Mouse (Mus musculus): ENCODE measurements at regions not wholly inside any gene's neighbourhood (a gene's known extent, or its start where the extent isn't known, plus 50 kb on each side); places are given as distances from the start of the nearest gene placed in this dataset.

DNA sequence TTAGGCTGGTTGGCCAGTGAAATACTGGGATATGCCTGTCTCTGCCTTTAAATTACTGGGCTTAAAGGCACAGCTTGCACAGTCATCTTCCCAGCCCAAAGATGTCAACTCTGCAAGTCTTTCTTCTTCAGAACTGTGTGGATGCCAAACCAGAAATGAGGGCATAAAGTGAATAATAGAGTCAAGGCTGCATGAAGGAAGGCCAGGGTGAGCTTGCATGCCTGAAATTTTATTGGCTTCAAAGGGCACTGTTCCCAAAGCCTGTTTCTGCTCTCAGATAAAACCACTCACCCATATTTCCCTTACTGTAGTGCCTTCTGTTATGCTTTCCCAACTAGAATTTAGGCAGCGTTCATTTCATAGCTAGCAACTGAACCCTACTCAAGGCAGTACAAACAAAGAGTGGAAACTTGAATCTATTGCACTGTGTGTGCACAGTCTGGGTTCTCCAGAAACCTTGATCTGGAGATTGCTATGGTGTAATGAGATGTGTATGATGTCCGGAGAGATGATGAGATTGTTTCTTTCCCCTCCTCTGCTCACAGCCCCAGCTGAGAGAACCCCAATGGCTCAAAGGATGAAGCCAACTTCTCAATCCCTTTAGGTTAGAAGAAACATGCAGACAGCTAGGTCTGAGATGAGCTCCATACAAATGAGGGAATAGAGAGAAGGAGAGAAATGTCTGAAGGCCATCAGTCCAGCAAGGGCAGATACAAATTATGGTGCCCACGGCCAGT lies 529.7 kb downstream of the 1810013L24Rik start:
- no peak for DNase-seq
- Histone ChIP-seq H3K4me3 (no peak overlapping the region), H3K27ac (no peak overlapping the region)
- no peak for TF ChIP-seq CTCF (IDR thresholded peaks at IDR 0.05)
- intact Hi-C loops (cut with DNase I) = no loop called here

DNA sequence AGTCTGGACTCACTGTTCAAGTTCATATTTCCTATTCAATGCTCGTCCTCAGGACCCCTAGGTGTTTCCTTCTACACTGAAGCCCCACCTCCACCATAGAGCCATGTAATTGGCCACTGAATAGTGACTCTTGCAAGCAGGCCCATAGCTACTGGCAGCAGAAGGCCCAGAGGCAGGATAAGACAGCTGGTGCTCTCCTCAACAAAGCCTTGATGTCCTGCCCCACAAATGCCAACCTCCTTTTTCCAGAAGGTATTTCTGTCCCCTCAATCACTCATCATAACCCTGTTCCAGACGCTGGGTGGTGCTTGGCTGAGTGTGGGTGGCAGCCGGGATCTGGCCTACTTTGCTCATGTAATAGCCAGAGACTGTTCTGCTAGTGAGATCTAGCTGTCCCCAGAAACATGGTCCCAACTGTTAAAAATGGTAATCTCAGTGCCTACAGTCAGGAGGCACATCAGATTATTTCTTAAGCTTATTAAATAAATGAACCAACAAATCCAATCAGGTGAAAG lies 530.9 kb downstream of the 1810013L24Rik start:
- no peak for TF ChIP-seq CTCF (IDR thresholded peaks at IDR 0.05)
- no peak for DNase-seq
- Histone ChIP-seq H3K4me3 (no peak overlapping the region), H3K27ac (no peak overlapping the region)
- intact Hi-C loops (cut with DNase I) = no loop called here

DNA sequence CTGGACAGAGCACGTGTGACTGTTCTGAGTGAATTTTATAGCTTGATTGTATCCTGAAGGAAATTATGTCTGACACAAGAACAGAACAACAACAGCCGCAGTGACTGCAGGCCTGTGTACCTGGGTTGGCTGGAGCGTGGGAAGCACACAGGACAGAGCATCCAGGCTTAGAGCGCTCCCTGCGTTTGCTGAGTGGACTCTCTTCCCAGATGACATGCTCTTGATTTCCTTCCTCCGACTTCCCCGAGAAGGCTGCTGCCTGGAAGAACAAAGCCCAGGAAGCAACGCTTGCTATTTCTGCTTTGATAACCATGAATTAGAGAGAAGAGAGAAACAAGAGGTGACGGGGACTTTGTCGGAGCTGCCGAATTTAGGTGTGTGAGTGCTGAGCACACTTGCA lies 532.2 kb downstream of the 1810013L24Rik start:
- intact Hi-C loops (cut with DNase I) = no loop called here
- no peak for TF ChIP-seq CTCF (IDR thresholded peaks at IDR 0.05)
- Histone ChIP-seq H3K27ac (no peak overlapping the region), H3K4me3 (no peak overlapping the region)
- DNase-seq = no peak

DNA sequence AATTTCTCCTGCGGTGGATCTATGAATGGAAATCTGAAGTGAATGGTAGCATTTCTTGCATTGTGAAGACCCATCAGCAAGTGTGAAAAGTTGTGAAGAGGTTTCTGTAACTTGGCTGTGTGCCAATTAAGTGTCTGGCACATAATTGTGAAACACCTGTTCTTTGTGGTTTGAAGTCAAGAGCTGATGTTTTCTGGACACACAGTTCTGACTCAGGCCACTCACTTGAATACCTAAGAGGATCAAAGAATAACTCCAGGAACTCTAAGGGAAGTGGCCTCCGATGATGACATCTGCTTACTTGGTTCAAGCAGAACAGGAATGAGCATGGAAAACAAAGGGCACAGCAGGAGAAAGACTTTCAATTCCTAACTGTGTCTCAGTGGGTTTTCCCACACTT lies 534.2 kb downstream of the 1810013L24Rik start:
- no peak for TF ChIP-seq CTCF (IDR thresholded peaks at IDR 0.05)
- intact Hi-C loops (cut with DNase I) = no loop called here
- no peak overlapping the region for H3K4me3 ChIP-seq
- no peak overlapping the region for H3K27ac ChIP-seq
- no peak for DNase-seq

DNA sequence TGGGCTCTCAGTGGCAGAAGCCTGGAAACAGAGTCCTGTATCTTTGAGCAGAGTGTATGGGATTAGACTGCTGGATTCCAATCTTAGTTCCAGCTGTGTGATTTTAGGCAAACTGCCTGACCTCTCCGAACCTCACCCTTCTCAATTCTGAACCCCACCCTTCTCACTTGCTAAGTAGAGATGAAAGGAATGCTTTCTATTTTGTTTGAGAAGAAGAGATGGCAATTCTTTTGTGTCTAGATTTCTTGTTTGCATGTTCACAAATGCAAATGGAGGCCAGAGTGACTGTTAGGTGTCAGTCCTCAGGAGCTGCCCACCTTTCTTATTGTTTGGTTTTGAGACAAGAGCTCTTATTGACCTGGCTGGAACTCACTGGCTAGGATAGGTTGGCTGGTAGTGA lies 561.1 kb downstream of the 1810013L24Rik start:
- intact Hi-C loops (cut with DNase I) = no loop called here
- Histone ChIP-seq H3K4me3 (no peak overlapping the region), H3K27ac (no peak overlapping the region)
- TF ChIP-seq CTCF (IDR thresholded peaks at IDR 0.05) = no peak
- no peak for DNase-seq

DNA sequence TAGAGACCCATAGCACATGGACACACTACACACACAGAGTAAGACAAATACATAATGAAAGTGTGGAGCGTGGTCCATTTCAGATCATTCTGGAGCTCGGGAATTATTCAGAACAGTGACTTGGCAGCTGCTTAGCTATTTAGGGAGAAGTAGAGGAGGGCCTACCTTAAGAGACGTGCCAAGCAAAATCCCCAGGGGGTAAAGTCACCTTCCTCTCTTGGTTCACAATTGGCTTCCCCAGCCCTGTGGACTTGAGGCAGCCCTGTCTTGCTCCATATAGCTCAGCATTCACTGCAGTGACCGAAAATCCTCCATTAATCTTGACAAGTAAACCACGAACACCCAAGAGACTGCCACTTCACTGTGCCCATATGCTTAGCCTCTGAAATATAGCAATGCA lies 574.8 kb downstream of the 1810013L24Rik start:
- no peak overlapping the region for H3K4me3 ChIP-seq
- DNase-seq = no peak
- intact Hi-C loops (cut with DNase I) = no loop called here
- H3K27ac ChIP-seq = no peak overlapping the region
- no peak for TF ChIP-seq CTCF (IDR thresholded peaks at IDR 0.05)

DNA sequence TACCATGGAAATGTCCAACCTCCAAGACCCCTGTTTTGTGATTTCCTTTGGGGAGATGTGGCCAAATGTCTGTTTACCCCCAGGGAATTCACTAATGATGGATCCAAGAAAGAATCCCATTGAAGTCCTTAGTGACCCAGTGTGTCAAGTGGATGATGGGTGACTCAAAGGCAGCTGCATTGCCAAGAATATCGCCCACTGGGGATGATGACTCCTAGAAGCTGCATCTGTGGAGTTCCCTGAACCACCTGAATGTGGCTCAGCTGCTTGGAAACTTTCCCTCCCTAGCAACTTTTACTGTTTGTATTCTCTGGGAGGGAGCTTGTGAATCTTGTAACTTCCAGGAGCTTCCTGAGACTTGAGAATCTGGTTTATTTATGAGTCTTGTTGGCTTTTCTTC lies 578.3 kb downstream of the 1810013L24Rik start:
- H3K27ac ChIP-seq = no peak overlapping the region
- no peak for TF ChIP-seq CTCF (IDR thresholded peaks at IDR 0.05)
- intact Hi-C loops (cut with DNase I) = no loop called here
- H3K4me3 ChIP-seq = no peak overlapping the region
- DNase-seq = no peak

DNA sequence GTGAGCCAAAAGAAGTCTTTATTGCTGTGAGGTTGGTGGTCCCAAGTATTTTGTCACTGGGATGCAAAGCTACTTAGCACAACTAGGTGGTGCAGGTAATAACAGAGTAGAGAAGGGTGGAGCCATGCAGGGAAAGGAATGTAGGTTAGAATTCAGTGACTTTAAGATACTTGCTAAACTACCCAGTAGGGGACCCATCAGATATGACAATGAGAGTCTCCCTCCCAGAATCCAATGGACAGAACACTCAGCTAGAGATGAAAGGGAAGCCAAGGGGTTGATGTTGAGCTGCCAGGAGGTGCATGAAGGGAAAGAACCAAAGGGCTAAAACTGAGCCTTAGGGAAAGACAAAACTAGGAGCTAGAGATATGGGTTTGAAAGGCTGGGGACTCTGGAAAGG lies 564.9 kb downstream of the Grin2a start:
- Histone ChIP-seq H3K4me3 (no peak overlapping the region), H3K27ac (no peak overlapping the region)
- TF ChIP-seq CTCF (IDR thresholded peaks at IDR 0.05) = no peak
- no peak for DNase-seq
- intact Hi-C loops (cut with DNase I) = no loop called here

DNA sequence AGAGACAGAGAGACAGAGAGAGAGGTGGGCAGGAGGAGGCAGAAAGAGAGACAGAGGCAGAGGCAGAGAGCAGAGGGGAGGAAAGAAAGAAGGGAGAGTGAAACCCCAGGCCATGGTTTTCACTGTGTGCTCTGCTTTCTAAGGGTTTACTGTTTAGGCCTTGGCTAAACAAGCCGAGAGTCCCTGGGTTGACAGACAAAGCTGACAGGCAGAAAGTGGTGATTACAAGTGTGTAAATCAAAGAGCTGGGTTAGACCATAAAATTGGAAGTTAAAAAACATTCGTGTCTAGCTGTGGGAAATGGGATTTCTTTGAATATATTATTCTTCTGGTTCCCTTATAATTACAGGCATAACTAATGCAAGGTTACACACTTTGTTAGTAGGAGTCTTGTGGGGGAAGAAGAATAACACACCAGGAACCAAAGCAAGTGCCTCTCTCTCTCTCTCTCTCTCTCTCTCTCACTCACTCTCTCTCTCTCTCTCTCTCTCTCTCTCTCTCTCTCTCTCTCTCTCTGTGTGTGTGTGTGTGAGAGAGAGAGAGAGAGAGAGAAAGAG lies 556.0 kb downstream of the Grin2a start:
- Histone ChIP-seq H3K27ac (no peak overlapping the region), H3K4me3 (no peak overlapping the region)
- no peak for DNase-seq
- no peak for TF ChIP-seq CTCF (IDR thresholded peaks at IDR 0.05)
- intact Hi-C loops (cut with DNase I) = no loop called here

DNA sequence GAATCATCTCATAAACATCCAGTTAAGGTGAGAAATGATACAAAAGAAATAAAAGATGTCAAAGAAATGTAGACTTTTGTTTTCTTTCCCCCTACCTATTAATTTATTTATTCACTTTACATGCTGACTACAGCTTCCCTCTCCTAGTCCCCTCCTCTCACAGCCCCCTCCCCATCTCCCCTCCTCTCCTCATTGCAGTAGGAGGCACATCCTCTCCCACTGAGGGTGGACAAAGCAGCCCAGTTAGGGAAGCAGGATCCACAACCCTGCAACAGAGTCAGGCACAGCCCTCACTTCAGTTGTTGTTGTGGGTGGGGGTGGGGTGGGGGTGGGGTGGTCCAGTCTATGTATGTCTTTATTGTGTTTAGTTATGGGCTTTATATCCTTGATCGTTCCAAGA lies 555.5 kb downstream of the Grin2a start:
- intact Hi-C loops (cut with DNase I) = no loop called here
- no peak for TF ChIP-seq CTCF (IDR thresholded peaks at IDR 0.05)

DNA sequence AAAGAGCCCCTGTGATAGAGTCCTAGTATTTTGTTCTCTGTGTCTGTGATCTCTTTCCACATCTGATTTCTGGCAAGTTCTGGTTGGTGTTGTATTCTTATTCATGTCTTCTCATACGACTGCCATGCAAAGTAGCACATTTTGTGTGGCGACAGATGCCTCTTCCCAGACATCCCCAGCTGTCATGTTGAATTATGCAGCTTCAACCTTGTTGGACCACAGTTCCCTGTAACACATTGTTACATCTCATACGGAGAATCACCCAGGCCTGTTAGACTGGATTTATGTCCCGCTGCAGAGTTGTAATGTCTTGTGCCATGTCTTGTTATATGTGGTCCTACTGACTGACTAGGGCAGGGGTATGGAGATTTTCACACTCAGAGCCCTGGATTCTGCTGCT lies 543.3 kb downstream of the Grin2a start:
- no peak for DNase-seq
- intact Hi-C loops (cut with DNase I) = no loop called here
- H3K27ac ChIP-seq = no peak overlapping the region
- no peak for TF ChIP-seq CTCF (IDR thresholded peaks at IDR 0.05)
- no peak overlapping the region for H3K4me3 ChIP-seq

More for the DNA sequence above, 555.5 kb downstream of the Grin2a start:
- no peak overlapping the region for H3K4me3 ChIP-seq
- DNase-seq = no peak
- no peak overlapping the region for H3K27ac ChIP-seq

DNA sequence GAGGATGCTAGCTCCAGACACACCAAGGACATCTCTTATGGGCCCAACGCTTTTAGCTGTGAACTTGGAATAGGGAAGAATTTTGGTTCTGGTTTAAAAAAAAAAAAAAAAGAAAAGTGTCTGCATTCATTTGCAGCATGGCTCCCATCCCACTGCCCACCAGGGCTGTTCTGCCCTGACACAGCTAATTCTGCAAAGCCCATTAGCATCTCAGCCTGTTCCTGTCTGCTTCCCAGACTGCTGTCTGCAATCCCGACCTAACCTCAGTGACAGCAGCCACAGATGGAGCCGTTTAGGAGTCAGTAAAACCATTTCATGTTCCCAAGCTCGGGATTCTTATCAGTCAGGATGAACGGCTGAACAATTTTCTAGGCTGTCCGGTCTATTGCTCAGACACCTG lies 537.8 kb downstream of the Grin2a start:
- H3K27ac ChIP-seq = no peak overlapping the region
- no peak for DNase-seq
- no peak for TF ChIP-seq CTCF (IDR thresholded peaks at IDR 0.05)
- intact Hi-C loops (cut with DNase I) = no loop called here
- no peak overlapping the region for H3K4me3 ChIP-seq

DNA sequence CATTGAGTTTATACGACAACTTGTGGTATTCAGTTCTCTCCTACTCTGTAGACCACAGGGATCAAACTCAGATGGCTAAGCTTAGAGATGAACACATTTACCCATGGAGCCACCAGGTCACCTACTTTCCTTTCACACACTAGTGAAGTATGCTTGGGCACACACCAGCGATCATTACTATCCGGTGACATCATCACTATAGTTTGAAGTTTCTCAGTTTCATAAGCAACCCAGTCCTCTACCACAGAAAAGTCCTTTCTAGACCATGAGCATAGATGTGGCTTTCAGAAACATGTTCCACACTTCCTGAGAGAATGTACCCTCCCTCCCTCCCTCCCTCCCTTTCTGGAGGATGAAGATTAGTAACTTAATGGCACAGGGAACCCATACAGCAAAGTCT lies 532.9 kb downstream of the Grin2a start:
- TF ChIP-seq CTCF (IDR thresholded peaks at IDR 0.05) = no peak
- intact Hi-C loops (cut with DNase I) = no loop called here
- no peak for DNase-seq

DNA sequence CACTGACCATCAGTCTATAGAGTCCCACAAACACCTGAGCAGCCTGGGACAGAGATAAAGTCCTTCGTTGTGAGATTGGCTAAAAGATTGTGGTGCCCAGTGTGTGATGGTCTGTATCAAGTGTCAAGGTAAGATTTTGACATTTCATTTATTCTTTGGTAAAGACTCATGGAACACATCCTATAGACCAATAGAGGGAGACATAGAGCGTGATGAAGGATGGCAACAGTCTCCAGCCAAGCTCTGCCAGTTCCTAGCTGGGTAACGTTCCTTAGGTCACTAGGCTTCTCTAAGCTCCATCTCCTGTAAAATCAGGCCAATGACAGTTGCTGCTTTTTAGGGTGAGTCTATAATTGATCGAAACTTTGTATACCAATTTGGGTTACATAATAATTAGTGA lies 526.0 kb downstream of the Grin2a start:
- no peak overlapping the region for H3K27ac ChIP-seq
- TF ChIP-seq CTCF (IDR thresholded peaks at IDR 0.05) = no peak
- intact Hi-C loops (cut with DNase I) = no loop called here
- DNase-seq = no peak
- no peak overlapping the region for H3K4me3 ChIP-seq

More for the DNA sequence above, 532.9 kb downstream of the Grin2a start:
- Histone ChIP-seq H3K27ac (no peak overlapping the region), H3K4me3 (no peak overlapping the region)
